Mouse (Mus musculus) layer of hippocampus, adult 2 months (tissue): ENCODE data around the gene Ints11. TPM values are rescaled to one million over a fixed set of nuclear protein-coding genes. Genes with fewer than 3 reads are reported as not detected.

Experiments used
- DNase-seq, 2 experiments: peaks; one replicate each; pipeline ENCODE4 v3.0.0; 2022; ENCODE audit warnings: low spot score in 2 of 2
- H3K27ac ChIP-seq: fragments of 200-600 bp; 2 replicates; pipeline ENCODE4 v1.8.1; 2022
- H3K4me3 ChIP-seq: fragments of 200-600 bp; 2 replicates; pipeline ENCODE4 v1.8.1; 2022; ENCODE audit warnings: mild to moderate bottlenecking
- CTCF ChIP-seq: fragments of 200-600 bp; conservative IDR thresholded peaks from 2 replicates; pipeline ENCODE4 v1.8.1; 2022; ENCODE audit warnings: antibody characterized with exemption, mild to moderate bottlenecking, moderate library complexity
- microRNA-seq, 2 experiments: library from miRNA; unstranded; fragments of <30 nt; microRNA quantifications; one replicate each; pipeline ENCODE4 v1.2.0; 2021
- total RNA-seq, 2 experiments: library from RNA; stranded (reverse); gene quantifications; 2 replicates each; pipeline ENCODE4 v1.2.3; 2021

Gene Ints11
- total RNA-seq, 2 experiments from 2014 or later, result 33.7 to 35.8 TPM

DNA sequence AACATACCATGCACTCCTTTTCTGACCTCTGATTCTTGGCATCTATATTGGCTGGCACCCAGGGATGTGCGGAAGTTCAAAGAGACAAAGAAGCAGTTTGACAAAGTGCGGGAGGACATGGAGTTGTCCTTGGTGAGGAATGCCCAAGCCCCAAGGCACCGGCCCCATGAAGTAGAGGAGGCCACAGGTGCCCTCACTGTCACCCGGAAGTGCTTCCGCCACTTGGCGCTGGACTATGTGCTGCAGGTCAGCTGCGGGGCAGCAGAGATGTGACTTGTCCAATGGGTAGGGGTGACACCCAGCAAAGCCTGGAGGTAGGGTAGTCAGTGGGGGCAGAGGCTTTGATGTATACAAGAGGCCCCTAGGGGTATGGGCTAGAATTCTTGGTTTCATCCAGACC is 30.0 kb downstream of the Ints11 start:
- no peak overlapping the region for H3K27ac ChIP-seq
- no peak overlapping the region for H3K4me3 ChIP-seq
- TF ChIP-seq CTCF, result no peak
- DNase-seq, result no peak

DNA sequence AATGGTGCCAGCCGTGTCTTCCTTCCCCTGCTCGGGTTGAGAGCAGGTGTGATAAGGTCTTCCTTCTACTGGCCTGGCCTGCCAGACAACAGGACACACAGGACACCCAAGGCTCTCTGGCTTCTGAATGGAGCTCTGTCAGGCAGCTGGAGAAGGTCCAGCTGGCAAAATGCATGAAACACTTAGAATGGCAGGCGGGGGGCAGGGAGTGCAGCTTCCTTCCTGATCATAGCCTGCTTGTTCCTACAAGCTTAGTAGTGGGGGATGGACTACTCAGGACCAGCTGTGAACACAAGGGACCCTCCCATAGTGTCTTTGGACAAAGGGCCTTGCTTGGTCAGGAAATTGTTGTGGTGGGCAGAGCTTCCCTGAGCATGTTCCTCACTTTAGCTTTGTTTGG is 31.9 kb downstream of the Ints11 start:
- peak overlapping the region; percentile 46; the same call in 1 of the 2 replicates for H3K27ac ChIP-seq
- no peak for TF ChIP-seq CTCF

DNA sequence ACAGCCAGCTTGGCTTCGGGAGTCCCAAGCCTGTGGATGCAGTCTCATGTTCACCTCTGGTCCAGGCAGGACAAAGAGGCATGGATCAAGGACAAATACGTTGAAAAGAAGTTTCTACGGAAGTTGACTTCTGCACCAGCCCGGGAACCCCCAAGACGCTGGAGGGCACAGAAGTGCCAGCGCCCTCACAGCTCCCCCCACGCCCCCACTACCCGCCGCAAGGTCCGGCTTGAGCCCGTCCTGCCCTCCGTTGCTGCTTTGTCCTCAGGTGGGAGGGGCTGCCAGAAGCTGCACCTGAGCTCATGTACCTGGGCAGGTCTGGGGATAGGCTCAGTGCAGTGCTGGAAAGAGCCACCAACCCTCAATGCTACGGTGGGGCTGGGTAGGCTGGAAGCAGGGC is 33.9 kb downstream of the Ints11 start:
- Histone ChIP-seq H3K27ac (no peak overlapping the region), H3K4me3 (no peak overlapping the region)
- TF ChIP-seq CTCF, result no peak
- no peak for DNase-seq

More for the DNA sequence above, 31.9 kb downstream of the Ints11 start:
- peak; percentile 52 to 57 for DNase-seq
- H3K4me3 ChIP-seq, result no peak overlapping the region

DNA sequence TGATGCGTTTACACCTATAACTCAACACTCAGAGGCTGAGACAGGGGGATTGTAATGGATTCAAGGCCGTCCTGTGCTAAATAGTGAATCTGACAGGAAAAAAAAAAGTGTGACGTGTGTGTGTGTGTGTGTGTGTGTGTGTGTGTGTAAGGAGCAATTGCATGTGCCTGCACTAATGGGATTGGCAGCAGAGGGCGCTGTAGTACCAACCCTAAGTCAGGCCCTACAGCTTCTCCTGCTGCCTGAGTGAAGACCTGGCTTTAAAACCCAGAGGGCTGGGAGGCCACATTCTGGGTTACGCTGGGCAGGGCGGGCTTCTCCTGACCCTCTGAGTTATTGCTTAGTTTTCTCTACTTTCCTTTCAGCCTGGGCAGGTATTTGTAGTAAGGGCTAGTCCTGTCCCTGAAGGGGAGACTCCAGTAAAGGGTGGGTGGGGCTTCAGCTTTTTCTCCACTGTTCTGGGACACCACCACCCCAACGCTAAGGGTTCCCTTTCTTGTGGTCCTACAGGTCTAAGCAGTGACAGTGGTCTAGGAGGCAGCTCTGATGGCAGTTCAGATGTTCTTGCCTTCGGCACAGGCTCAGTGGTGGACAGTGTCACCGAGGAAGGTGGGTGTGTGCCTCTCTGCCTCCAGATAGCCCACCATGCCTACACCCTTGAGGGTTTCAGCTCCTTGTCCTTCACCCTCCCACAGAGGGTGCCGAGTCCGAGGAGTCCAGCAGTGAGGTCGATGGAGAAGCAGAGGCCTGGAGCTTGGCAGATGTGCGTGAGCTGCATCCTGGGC is 35.2 kb downstream of the Ints11 start:
- Histone ChIP-seq H3K27ac (no peak overlapping the region), H3K4me3 (no peak overlapping the region)
- peak in 1 of 2 experiments; percentile 18 for DNase-seq
- peak; percentile 53 for TF ChIP-seq CTCF

DNA sequence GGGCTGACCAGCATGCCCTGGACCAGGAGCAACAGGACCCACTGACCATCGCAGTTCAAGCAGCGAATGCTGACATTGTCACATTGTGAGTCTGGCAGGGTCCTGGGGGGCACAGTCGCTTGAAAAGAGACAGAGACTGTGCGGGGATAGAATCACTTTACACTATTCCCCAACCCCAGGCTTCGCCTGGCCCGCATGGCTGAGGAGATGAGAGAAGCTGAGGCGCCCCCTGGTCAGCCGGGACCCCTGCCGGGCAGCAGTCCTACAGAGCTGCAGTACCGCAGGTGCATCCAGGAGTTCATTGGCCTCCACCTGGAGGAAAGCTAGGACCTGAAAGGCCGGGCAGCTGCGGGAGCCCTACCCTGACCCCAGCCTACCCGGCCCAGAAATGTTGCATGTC is 36.3 kb downstream of the Ints11 start:
- DNase-seq, result no peak
- no peak for TF ChIP-seq CTCF
- Histone ChIP-seq H3K4me3 (no peak overlapping the region), H3K27ac (no peak overlapping the region)

DNA sequence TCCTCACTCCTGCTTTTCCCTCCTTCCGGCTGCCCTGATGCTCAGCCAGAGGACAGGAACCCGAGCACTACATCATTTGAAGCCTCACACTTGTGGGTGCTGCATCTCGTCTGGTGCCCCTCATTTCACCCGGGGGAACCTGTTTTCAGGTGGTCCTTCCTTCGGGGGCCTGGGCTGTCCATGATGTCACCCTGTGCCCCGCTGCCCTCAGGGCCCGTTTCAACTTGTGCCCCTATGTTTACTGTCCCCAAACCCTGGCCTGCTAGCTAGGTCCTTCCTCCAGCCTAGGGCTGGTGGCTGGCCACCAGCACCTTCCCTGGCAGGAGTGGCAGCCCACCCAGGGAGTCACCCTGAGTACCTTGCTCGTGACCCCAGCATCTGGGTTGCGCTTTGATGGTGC is 36.8 kb downstream of the Ints11 start:
- Histone ChIP-seq H3K27ac (no peak overlapping the region), H3K4me3 (no peak overlapping the region)
- DNase-seq, result peak in 1 of 2 experiments; percentile 0
- no peak for TF ChIP-seq CTCF

DNA sequence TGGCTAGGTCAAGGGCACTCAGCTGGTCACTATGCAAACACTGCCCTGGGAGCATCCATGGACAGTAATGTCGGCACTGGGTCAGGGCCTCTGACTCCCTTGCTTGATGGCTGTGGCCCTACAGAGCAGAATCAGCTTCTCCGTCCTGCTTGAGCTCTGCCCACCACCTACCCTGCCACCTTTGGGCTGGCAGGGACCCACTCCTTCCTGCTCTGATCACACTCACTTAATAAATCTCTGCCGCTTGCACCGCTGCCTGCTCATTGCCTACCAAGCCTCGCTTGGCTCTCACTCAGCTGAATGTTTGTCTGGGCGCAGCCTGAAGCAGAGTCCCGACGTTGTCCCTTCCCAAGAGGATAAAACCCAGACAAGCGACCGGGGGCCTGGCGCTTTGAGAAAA is 37.7 kb downstream of the Ints11 start:
- no peak overlapping the region for H3K27ac ChIP-seq
- H3K4me3 ChIP-seq, result no peak overlapping the region
- DNase-seq, result no peak
- no peak for TF ChIP-seq CTCF

DNA sequence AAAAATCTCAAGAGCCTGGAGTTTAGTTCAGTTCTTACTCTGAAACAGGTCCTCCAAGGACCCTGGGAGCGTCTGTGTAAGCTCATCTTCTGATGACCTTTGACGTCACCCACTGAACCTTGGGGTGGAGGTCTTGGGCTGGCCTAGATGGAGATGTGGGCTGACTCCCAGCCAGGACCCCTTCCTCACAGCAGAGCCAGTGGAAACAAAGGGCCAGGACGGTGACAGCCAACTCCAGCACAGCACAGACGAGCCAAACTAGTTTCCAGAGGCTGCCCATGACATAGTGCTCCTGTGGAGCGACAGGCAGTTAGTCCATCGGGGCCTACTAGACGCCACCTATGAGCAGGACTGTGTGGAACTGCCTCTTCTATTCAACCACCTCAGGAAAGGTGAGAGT is 38.9 kb downstream of the Ints11 start:
- DNase-seq, result peak in 1 of 2 experiments; percentile 11
- Histone ChIP-seq H3K27ac (no peak overlapping the region), H3K4me3 (no peak overlapping the region)
- no peak for TF ChIP-seq CTCF

DNA sequence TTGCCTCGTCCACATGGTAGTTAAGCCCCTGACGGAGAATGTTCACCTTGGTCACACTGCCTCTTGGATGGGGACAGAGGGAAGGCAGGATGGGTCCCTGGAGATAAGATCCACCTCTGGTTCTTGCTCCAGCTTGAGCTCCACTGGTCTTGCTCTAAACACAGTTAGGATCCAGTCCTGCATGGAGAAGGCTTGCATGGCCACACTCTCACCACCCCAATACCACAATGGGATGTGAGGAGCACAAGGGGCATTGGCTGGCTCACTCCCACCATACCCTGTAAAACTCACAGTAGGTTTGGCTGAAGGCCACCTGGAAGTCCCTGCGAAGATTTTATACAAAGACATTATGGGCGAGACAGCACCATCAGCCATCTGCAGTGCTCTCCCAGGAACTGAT is 39.4 kb downstream of the Ints11 start:
- H3K4me3 ChIP-seq, result no peak overlapping the region
- H3K27ac ChIP-seq, result no peak overlapping the region
- no peak for DNase-seq
- TF ChIP-seq CTCF, result no peak

DNA sequence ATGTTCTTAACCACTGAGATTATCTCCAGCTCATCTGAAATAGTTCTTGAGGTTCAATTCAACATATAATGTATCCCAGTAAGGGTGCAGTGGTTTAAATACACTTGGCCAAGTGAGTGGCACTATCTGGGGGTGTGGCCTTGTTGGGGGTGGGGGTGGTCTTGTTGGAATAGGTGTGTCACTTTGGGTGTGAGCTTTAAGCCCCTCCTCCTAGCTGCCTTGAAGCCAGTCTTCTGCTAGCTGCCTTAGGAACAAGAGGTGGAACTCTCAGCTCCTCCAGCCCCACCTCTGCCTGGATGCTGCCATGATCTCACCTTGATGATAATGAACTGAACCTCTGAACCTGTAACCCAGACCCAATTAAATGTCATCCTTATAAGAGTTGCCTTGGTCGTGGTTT is 62.7 kb downstream of the Ints11 start:
- Histone ChIP-seq H3K27ac (no peak overlapping the region), H3K4me3 (no peak overlapping the region)
- no peak for TF ChIP-seq CTCF
- no peak for DNase-seq

Small RNAs within 50 kb of the gene (microRNA-seq; reads per million reads assigned to microRNA genes)
- gene Gm22991, result 0 reads per million in 2 experiments

Other genes with a start within 250 kb of the Ints11 start
- 10 to 100 TPM; 43.6 to 48.8 TPM for gene Cdk11b, start 244.7 kb upstream of the Ints11 start, total RNA-seq
- gene Gm10563, start 224.1 kb upstream of the Ints11 start, total RNA-seq, result not detected
- gene Mmp23, start 216.2 kb upstream of the Ints11 start, total RNA-seq, result 1 to 10 TPM; 2.7 to 3.4 TPM
- gene Mib2, start 200.3 kb upstream of the Ints11 start, total RNA-seq, result 100 to 1,000 TPM; 111 to 114 TPM
- gene Fndc10, start 175.2 kb upstream of the Ints11 start, total RNA-seq, result 10 to 100 TPM; 26.5 to 27.9 TPM
- 10 to 100 TPM; 90.9 to 92.8 TPM for gene Ssu72, start 164.7 kb upstream of the Ints11 start, total RNA-seq
- gene Tmem240, start 134.7 kb upstream of the Ints11 start, total RNA-seq, result 10 to 100 TPM; 32.7 to 39.0 TPM
- gene Atad3a, start 108.5 kb upstream of the Ints11 start, total RNA-seq, result 10 to 100 TPM; 49.9 to 51.4 TPM
- gene Vwa1, start 94.8 kb upstream of the Ints11 start, total RNA-seq, result 1 to 10 TPM; 9.6 to 9.8 TPM
- gene Tmem88b, start 83.7 kb upstream of the Ints11 start, total RNA-seq, result 10 to 100 TPM; 24.0 to 24.8 TPM
- under 1 TPM in 1 of 2 experiments, not detected in 1; 0.32 TPM for gene Ankrd65, start 79.1 kb upstream of the Ints11 start, total RNA-seq
- gene Mrpl20, start 66.7 kb upstream of the Ints11 start, total RNA-seq, result 10 to 100 TPM; 86.6 to 89.6 TPM
- 10 to 100 TPM; 79.4 to 94.2 TPM for gene Ccnl2, start 57.1 kb upstream of the Ints11 start, total RNA-seq
- gene Aurkaip1, start 38.3 kb upstream of the Ints11 start, total RNA-seq, result 100 to 1,000 TPM; 102 to 105 TPM
- 10 to 100 TPM in 1 of 2 experiments, 1 to 10 TPM in 1; 8.4 to 10.6 TPM for gene Mxra8, start 29.9 kb upstream of the Ints11 start, total RNA-seq
- 10 to 100 TPM; 80.8 to 81.9 TPM for gene Dvl1, start 22.1 kb upstream of the Ints11 start, total RNA-seq
- under 1 TPM; 0.33 to 0.44 TPM for gene Tas1r3, start 6.2 kb upstream of the Ints11 start, total RNA-seq
- 10 to 100 TPM; 29.2 to 31.7 TPM for gene Cptp, start 106 bp upstream of the Ints11 start, total RNA-seq
- 10 to 100 TPM; 62.3 to 68.1 TPM for gene Pusl1, start 22.2 kb downstream of the Ints11 start, total RNA-seq
- 100 to 1,000 TPM; 121 to 129 TPM for gene Acap3, start 22.3 kb downstream of the Ints11 start, total RNA-seq
- 10 to 100 TPM; 69.8 to 71.2 TPM for gene Ube2j2, start 74.3 kb downstream of the Ints11 start, total RNA-seq
- gene C1qtnf12, start 92.8 kb downstream of the Ints11 start, total RNA-seq, result 10 to 100 TPM; 11.5 to 18.0 TPM
- gene B3galt6, start 123.1 kb downstream of the Ints11 start, total RNA-seq, result 10 to 100 TPM in 1 of 2 experiments, 1 to 10 TPM in 1; 9.3 to 10.1 TPM
- gene Sdf4, start 123.3 kb downstream of the Ints11 start, total RNA-seq, result 100 to 1,000 TPM; 191 to 194 TPM
- 1 to 10 TPM; 1.3 to 2.3 TPM for gene Tnfrsf4, start 144.3 kb downstream of the Ints11 start, total RNA-seq
- gene Tnfrsf18, start 156.6 kb downstream of the Ints11 start, total RNA-seq, result not detected
- gene Ttll10, start 189.9 kb downstream of the Ints11 start, total RNA-seq, result under 1 TPM in 1 of 2 experiments, not detected in 1; 0.26 TPM
- 10 to 100 TPM; 27.3 to 34.9 TPM for gene 9430015G10Rik, start 240.4 kb downstream of the Ints11 start, total RNA-seq